In genomic region chr9:43115431-43116133, GRCm38 (mm10) we compare ENCODE assay signal across 7 mouse cellular contexts. TPM values are rescaled to one million over a fixed set of nuclear protein-coding genes. Genes with fewer than 3 reads are reported as not detected.
DNase-seq lines count a peak whose midpoint lies in the region; ATAC-seq and TF ChIP-seq lines count a peak whose summit lies in the region.

No protein-coding gene starts in this region.

- H3K4me2 ChIP-seq in heart, postnatal 0 days (ENCODE audit: low read depth, low read length), result peak overlapping the region; percentile 90
- H3K4me2 ChIP-seq in limb, embryonic 14.5 days (replicated peaks; ENCODE audit: low read depth, low read length, severe bottlenecking), result peak overlapping the region; percentile 78

- peak; percentile 44 for ATAC-seq in heart, postnatal 0 days (ENCODE audit: insufficient read depth, low read depth)
- no peak for ATAC-seq in limb, embryonic 14.5 days (ENCODE audit: low FRiP score, low read depth)

- TF ChIP-seq EP300 in heart, postnatal 0 days (IDR thresholded peaks at IDR 0.05; ENCODE audit: low read depth), result no peak

- no peak for TF ChIP-seq CTCF in spleen, adult 2 months (IDR thresholded peaks at IDR 0.05; ENCODE audit: extremely low read depth, insufficient read depth, insufficient read length, insufficient replicate concordance)
- TF ChIP-seq CTCF in heart, postnatal 0 days (IDR thresholded peaks at IDR 0.05; ENCODE audit: low read depth), result no peak

- peaks cover 7% of the 10 kb centered on the region; the same call in 1 of the 2 replicates for H3K27me3 ChIP-seq in spleen, adult 2 months (ENCODE audit: control insufficient read depth, insufficient read depth, low read length)
- H3K27me3 ChIP-seq in heart, postnatal 0 days (ENCODE audit: control insufficient read depth, insufficient read depth, low read length), result no peaks in the 10 kb centered on the region
- no peaks in the 10 kb centered on the region for H3K27me3 ChIP-seq in limb, embryonic 14.5 days (ENCODE audit: control insufficient read depth, insufficient read depth, low read length)

- no peak overlapping the region for H3K4me3 ChIP-seq in spleen, adult 2 months (ENCODE audit: extremely low read depth, insufficient read depth, insufficient read length)
- H3K4me3 ChIP-seq in heart, postnatal 0 days (ENCODE audit: low read depth, low read length), result peak overlapping the region; percentile 83
- peak overlapping the region; percentile 69 for H3K4me3 ChIP-seq in limb, embryonic 14.5 days (replicated peaks; ENCODE audit: low read length)

- H3K27ac ChIP-seq in spleen, adult 2 months (ENCODE audit: insufficient read depth, low read length), result peak overlapping the region; percentile 43; the same call in 1 of the 2 replicates
- peak overlapping the region; percentile 84 for H3K27ac ChIP-seq in heart, postnatal 0 days (ENCODE audit: low read depth)
- no peak overlapping the region for H3K27ac ChIP-seq in limb, embryonic 14.5 days (replicated peaks; ENCODE audit: low read depth, low read length)

- H3K36me3 ChIP-seq in spleen, adult 2 months (ENCODE audit: control insufficient read depth, insufficient read depth, low read length), result no peaks in the 10 kb centered on the region
- peaks cover 9% of the 10 kb centered on the region for H3K36me3 ChIP-seq in heart, postnatal 0 days (replicated peaks; ENCODE audit: control insufficient read depth, insufficient read depth, low read length)
- H3K36me3 ChIP-seq in limb, embryonic 14.5 days (ENCODE audit: control insufficient read depth, insufficient read depth, low read length), result peaks cover 8% of the 10 kb centered on the region; the same call in 1 of the 2 replicates

- peak overlapping the region; percentile 84 for H3K9ac ChIP-seq in heart, postnatal 0 days (replicated peaks; ENCODE audit: low read depth, low read length)
- H3K9ac ChIP-seq in limb, embryonic 14.5 days (ENCODE audit: low read depth, low read length, severe bottlenecking), result peak overlapping the region; percentile 76

- DNase-seq in spleen, adult 2 months (ENCODE audit: low read depth in 1 of 2, low spot score in 2 of 2), result no peak
- no peak for DNase-seq in spleen, postnatal 10 days (ENCODE audit: low spot score in 2 of 2)
- no peak for DNase-seq in heart, postnatal 0 days (ENCODE audit: low spot score)
- no peak for DNase-seq in limb, embryonic 14.5 days (ENCODE audit: low spot score)
- peak; percentile 70 for DNase-seq in yolk sac, embryonic 10.5 days (ENCODE audit: low spot score)
- no peak for DNase-seq in urinary bladder, postnatal 36 days (ENCODE audit: low spot score in 2 of 2)
- DNase-seq in urinary bladder, postnatal 4 days (ENCODE audit: low spot score in 2 of 2), result no peak

- 50% methylated on average over 12 of the region's 12 CpGs for WGBS in spleen, adult 2 months
- 20% methylated on average over 12 of the region's 12 CpGs for WGBS in heart, postnatal 0 days
- WGBS in limb, embryonic 14.5 days, result 35% methylated on average over 12 of the region's 12 CpGs

- TF ChIP-seq POLR2A in spleen, adult 2 months (IDR thresholded peaks at IDR 0.05; ENCODE audit: low read depth, low read length), result no peak
- no peak for TF ChIP-seq POLR2A in limb, embryonic 14.5 days (IDR thresholded peaks at IDR 0.05; ENCODE audit: borderline replicate concordance, extremely low read depth, insufficient read depth, insufficient read length)

- H3K4me1 ChIP-seq in spleen, adult 2 months (ENCODE audit: control insufficient read depth, insufficient read depth, insufficient read length), result peaks cover 4% of the 10 kb centered on the region; the same call in 1 of the 2 replicates
- H3K4me1 ChIP-seq in heart, postnatal 0 days (ENCODE audit: control insufficient read depth, insufficient read depth), result peaks cover 9% of the 10 kb centered on the region; the same call in 1 of the 2 replicates
- H3K4me1 ChIP-seq in limb, embryonic 14.5 days (ENCODE audit: control insufficient read depth, insufficient read depth, low read length), result 0 out of 2 replicates have a peak, but pooled peaks cover 4% of the 10 kb centered on the region

- no peaks in the 10 kb centered on the region for H3K9me3 ChIP-seq in heart, postnatal 0 days (replicated peaks; ENCODE audit: control insufficient read depth, low read length)
- no peaks in the 10 kb centered on the region for H3K9me3 ChIP-seq in limb, embryonic 14.5 days (ENCODE audit: control insufficient read depth, low read length)

RNA-seq across cellular contexts. Expression of gene Tmem136, which starts 0.8 kb away (rescaled TPM):
- 0.55 and 0.60 TPM in 2 replicates for polyA plus RNA-seq in spleen, adult 2 months (2012; rRNA removed)
- total RNA-seq in heart, postnatal 0 days (2014; rRNA removed; ENCODE audit: low replicate concordance), result 5.5 and 7.5 TPM in 2 replicates
- polyA plus RNA-seq in heart, postnatal 0 days (2015; fragmentation: Nextera tagmentation; extraction: Ambion mirVana), result 8.0 and 8.1 TPM in 2 replicates
- polyA plus RNA-seq in limb, embryonic 14.5 days (2012; rRNA removed), result 16.3 and 19.6 TPM in 2 replicates
- polyA plus RNA-seq in limb, embryonic 14.5 days (2014; fragmentation: Nextera tagmentation; extraction: Ambion mirVana), result 7.7 and 9.6 TPM in 2 replicates

RNA-seq across cellular contexts. Expression of gene Arhgef12, which starts 8.5 kb away (rescaled TPM):
- 7.1 and 9.0 TPM in 2 replicates for polyA plus RNA-seq in spleen, adult 2 months (2012; rRNA removed)
- 57.3 and 63.5 TPM in 2 replicates for total RNA-seq in heart, postnatal 0 days (2014; rRNA removed; ENCODE audit: low replicate concordance)
- polyA plus RNA-seq in heart, postnatal 0 days (2015; fragmentation: Nextera tagmentation; extraction: Ambion mirVana), result 9.3 and 10.3 TPM in 2 replicates
- 26.1 and 26.9 TPM in 2 replicates for polyA plus RNA-seq in limb, embryonic 14.5 days (2012; rRNA removed)
- polyA plus RNA-seq in limb, embryonic 14.5 days (2014; fragmentation: Nextera tagmentation; extraction: Ambion mirVana), result 15.7 and 18.6 TPM in 2 replicates
